Mouse (Mus musculus) forebrain, postnatal 0 days (tissue): Measurements from ENCODE around the gene Eif2a. TPM values are rescaled to one million over a fixed set of nuclear protein-coding genes. Genes with fewer than 3 reads are reported as not detected.

ENCODE experiments used
- ATAC-seq: fragments of 200-750 bp; cut with Nextera tagmentation; 2 replicates; pipeline ENCODE4 v1.8.0; 2017; ENCODE audit warnings: mild to moderate bottlenecking, moderate library complexity
- DNase-seq: peaks from one replicate; pipeline ENCODE4 v3.0.0-alpha.2; 2015
- H3K27ac ChIP-seq: fragments of 300-500 bp; sonication (generic); 2 replicates; pipeline ENCODE4 v1.5.1; 2014; ENCODE audit warnings: low read depth, mild to moderate bottlenecking, antibody characterized with exemption, low read length, moderate library complexity, mixed read lengths
- H3K27me3 ChIP-seq: fragments of 300-500 bp; sonication (generic); 2 replicates; pipeline ENCODE4 v1.6.1; 2014; ENCODE audit warnings: mild to moderate bottlenecking, low read length, mixed read lengths; ENCODE audit not compliant: insufficient read depth
- H3K36me3 ChIP-seq: fragments of 300-500 bp; sonication (generic); 2 replicates; pipeline ENCODE4 v1.6.1; 2014; ENCODE audit warnings: mild to moderate bottlenecking, moderate library complexity; ENCODE audit not compliant: insufficient read depth
- H3K4me1 ChIP-seq: fragments of 300-500 bp; sonication (generic); 2 replicates; pipeline ENCODE4 v1.6.1; 2014; ENCODE audit warnings: antibody characterized with exemption; ENCODE audit not compliant: insufficient read depth
- H3K4me2 ChIP-seq: fragments of 300-500 bp; sonication (generic); 2 replicates; pipeline ENCODE4 v1.6.1; 2014; ENCODE audit warnings: low read depth, mild to moderate bottlenecking, moderate library complexity
- H3K4me3 ChIP-seq: fragments of 300-500 bp; sonication (generic); 2 replicates; pipeline ENCODE4 v1.5.1; 2014; ENCODE audit warnings: low read depth, low read length, mixed read lengths
- H3K9ac ChIP-seq: fragments of 300-500 bp; sonication (generic); 2 replicates; pipeline ENCODE4 v1.6.1; 2014; ENCODE audit warnings: mild to moderate bottlenecking
- H3K9me3 ChIP-seq: fragments of 300-500 bp; sonication (generic); 2 replicates; pipeline ENCODE4 v1.6.1; 2016; ENCODE audit warnings: low read length
- CTCF ChIP-seq: sonication (generic); IDR thresholded peaks from 2 replicates; pipeline ENCODE4 v1.5.1; 2016; ENCODE audit warnings: antibody characterized with exemption, control low read depth, low read depth
- WGBS: fragments of 180-500 bp; shearing (Covaris S2); extraction: QIAGEN DNeasy Blood & Tissue Kit; methylation state at CpG from one replicate; pipeline ENCODE4 v1.1.7; 2014; 5-methylcytosine and 5-hydroxymethylcytosine counted together
- polyA plus RNA-seq: library from polyadenylated mRNA; unstranded; fragments of >200 nt; fragmentation: Nextera tagmentation; extraction: Ambion mirVana; gene quantifications from 2 replicates; pipeline ENCODE4 v1.2.1, GENCODE M21; 2015
- total RNA-seq: library from RNA; depleted of rRNA; stranded (reverse); fragments of >200 nt; gene quantifications from 2 replicates; pipeline ENCODE4 v1.2.3, GENCODE M21; 2014; rRNA removed

The Eif2a gene
- total and polyA plus RNA-seq, 2 experiments from 2014 or later, result 41.8 to 79.4 TPM

DNA sequence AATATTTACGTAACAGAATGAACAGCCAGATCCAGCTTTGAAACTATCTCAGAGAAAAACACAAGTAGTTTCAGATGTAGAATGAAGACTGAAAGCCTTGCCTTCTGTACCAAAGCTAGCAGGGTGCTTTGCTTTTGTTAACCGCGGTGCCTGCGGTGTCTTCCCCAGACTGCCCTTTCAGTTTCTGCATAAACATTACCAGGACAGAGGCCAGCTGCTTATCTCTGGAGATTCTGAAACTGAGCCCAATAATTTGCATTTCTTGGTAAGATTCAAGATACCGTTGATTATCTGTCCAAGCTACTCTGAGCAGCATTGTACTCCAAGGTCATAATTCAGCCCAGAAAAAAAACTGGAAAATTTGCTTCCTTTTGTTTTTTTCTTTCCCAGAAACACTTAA, 68.0 kb downstream of the Eif2a start:
- no peak for ATAC-seq
- TF ChIP-seq CTCF, result no peak
- H3K36me3 ChIP-seq, result peaks cover 9% of the 10 kb centered on the region
- no peak for DNase-seq
- no peaks in the 10 kb centered on the region for H3K4me1 ChIP-seq
- H3K9ac ChIP-seq, result no peak overlapping the region
- no peaks in the 10 kb centered on the region for H3K9me3 ChIP-seq
- no peak overlapping the region for H3K4me3 ChIP-seq
- H3K27ac ChIP-seq, result no peak overlapping the region
- H3K4me2 ChIP-seq, result no peak overlapping the region
- WGBS, result 42% methylated on average over 5 of the region's 5 CpGs
- no peaks in the 10 kb centered on the region for H3K27me3 ChIP-seq

Other genes starting within 250 kb of the Eif2a start
- gene Tsc22d2, start 111.1 kb upstream of the Eif2a start, total RNA-seq, result 19.0 and 27.7 TPM in 2 replicates
- gene Tsc22d2, start 111.1 kb upstream of the Eif2a start, polyA plus RNA-seq, result 7.7 and 10.2 TPM in 2 replicates
- 45.8 and 49.3 TPM in 2 replicates for gene Serp1, start 71 bp downstream of the Eif2a start, total RNA-seq
- 59.5 and 64.5 TPM in 2 replicates for gene Serp1, start 71 bp downstream of the Eif2a start, polyA plus RNA-seq
- 174 and 190 TPM in 2 replicates for gene Selenot, start 50.8 kb downstream of the Eif2a start, total RNA-seq
- gene Selenot, start 50.8 kb downstream of the Eif2a start, polyA plus RNA-seq, result 12.5 and 19.3 TPM in 2 replicates
- 0.29 and 0.92 TPM in 2 replicates for gene Erich6, start 111.4 kb downstream of the Eif2a start, total RNA-seq
- gene Erich6, start 111.4 kb downstream of the Eif2a start, polyA plus RNA-seq, result 0.33 and 0.45 TPM in 2 replicates
- 22.1 and 25.2 TPM in 2 replicates for gene Siah2, start 166.6 kb downstream of the Eif2a start, total RNA-seq
- 11.2 and 13.6 TPM in 2 replicates for gene Siah2, start 166.6 kb downstream of the Eif2a start, polyA plus RNA-seq